Mouse (Mus musculus) ES-CJ7 (cell line): ENCODE results near the gene Tnn.
A peak's percentile ranks its signal among the peaks of the same experiment; 100 is the strongest.

Experiments
- DNase-seq: peaks from one replicate; pipeline ENCODE4 v3.0.0; 2011; ENCODE audit warnings: low read depth, low spot score

Tnn gene

DNA sequence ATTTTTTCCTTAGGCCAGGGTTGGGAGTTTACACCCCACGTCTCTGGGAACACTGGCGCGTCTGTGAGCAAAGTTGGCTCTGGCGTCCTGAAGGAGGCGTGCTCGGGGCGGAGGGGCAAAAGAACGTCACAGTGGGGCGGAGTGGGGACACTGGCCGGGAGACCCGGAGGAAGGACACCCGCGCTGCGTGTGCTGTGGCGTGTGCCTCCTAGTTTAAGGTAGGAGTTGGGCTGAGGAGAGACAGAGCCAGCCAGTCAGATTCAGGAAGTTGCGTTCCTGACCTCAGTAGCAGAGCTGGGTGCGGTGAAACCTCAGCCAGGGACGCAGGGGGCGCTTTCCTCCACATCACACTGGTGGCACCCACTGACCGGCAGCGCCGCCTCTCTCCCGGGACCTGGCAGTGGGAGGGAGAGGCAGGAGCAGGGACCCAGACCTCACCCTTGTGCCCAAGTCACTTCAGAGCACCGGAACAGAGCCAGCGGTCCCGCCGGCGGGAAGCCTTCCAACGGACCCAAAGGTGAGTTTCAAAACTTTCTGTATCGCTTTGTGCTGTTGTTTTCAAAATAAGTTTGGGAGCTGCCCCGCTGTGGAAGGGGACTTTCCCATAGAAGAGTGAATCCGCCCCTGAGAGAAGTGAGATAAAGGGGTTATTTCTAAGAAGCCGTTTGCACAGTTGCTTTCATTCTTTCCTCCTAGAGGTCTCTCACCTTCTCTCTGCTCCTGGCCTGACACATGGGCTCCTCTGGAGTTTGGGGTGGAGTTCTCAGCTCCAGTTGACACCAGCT lies 109.0 kb downstream of the Tnn start, which contains the start of gene 4930523C07Rik:
4930523C07Rik (plus strand) TSS at position 146 of the 785 bp plus-strand sequence.
- peak; percentile 62 for DNase-seq

DNA sequence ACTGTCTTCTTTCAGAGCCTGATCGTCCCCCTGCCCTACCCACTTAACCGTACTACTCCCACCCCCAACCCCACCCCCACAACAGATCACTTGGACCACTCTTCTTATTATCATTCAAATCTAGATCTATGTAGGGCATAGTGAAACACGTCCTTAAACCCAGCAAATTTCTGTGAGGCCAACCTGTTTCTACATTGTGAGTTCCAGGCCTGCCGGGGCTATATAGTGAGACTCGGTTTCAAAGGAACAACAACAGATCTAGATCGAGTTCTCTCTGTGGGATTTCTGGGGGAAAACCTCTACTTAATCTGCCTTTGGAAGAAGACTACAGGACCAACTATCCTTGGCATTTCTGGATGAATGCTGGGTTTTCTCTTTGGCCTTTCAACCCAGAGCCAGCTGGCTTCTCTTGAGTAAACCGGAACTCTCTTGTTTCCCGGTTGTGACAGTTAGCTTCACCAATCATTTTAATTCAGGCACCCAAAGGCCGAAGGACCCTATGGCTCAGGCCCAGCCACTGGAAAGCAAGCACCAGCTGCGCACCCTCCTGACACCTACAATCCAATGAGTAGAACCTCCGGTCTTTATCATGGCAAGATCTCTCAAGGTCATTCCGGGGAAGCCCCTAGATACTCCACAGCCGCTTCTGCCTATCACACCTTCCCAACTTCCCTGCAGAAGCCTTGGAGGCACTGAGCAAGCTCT lies 110.0 kb downstream of the Tnn start:
- no peak for DNase-seq

DNA sequence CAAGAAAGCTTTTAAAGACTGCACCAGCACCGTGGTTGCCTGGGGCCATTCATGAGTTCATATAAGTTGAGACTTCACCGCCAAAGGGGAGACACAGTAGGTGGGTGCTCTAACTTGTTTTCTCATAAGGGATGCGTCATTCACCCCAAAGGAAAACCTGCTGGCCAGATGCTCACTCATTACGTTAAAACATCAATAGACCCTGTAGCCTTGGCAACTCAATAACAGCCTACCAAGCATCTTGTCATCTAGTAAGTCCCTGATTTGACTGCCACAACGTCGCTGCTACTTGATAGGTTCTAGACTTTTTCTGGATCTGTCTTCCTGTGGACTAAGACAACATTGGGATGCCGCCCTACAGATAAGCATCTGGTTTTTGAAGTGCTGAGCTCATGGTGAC lies 111.0 kb downstream of the Tnn start:
- DNase-seq = no peak

DNA sequence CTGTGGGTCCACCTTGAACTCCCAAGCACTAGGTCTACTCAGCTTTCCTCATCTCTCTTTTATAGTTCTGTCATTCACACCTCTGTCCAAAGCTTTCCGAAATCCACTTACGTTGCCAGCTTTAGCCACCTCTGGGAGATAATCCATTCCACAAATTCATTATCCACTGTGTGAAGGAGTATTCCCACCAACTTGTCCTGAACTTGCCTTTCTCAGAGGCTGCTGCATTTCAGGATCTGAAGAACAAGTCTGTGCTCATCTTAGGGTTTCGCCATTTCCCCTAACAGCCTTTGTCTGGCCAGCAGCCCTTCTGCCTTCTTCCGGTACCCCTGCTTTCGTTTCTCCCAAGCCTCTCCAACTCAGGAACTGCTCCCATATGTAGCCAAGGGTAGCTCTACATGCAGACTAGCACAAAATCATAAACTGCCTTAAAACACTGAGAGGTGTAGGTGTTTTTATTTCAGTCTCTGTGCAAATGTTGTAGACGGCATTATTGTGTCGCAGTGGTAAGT lies 112.1 kb downstream of the Tnn start:
- no peak for DNase-seq

DNA sequence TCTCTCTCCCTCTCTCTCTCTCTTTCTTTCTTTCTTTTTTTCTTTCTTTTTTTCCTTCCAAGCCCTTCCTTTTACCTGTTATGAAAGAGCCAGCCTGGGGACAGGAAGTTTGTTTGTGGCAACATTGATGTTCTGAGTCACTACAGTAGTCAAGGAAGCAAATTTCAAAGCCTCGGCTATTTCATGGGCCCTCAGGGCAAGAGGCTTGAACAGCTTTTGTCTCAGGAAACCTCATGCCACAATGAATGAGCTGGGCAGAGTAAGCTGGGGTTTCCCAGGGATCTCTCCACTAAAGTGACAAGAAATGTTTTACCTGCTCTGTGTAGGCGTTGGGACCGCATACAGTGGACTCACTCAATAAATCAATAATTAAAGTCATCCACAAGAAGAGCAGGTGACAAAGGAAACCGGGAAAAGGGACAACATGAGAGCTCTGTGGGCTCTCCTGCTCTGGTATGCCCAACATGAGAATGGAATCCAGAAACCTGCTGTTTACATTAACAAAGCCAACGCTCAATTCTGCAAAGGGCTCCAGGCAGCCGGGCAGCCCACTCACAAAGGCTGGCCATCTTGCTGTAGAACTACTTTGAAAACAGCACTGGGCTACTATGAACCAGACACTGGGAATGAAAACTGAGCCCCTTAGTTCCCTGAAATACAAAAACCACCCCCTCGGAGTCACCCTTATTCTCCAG lies 113.3 kb downstream of the Tnn start:
- DNase-seq = no peak

DNA sequence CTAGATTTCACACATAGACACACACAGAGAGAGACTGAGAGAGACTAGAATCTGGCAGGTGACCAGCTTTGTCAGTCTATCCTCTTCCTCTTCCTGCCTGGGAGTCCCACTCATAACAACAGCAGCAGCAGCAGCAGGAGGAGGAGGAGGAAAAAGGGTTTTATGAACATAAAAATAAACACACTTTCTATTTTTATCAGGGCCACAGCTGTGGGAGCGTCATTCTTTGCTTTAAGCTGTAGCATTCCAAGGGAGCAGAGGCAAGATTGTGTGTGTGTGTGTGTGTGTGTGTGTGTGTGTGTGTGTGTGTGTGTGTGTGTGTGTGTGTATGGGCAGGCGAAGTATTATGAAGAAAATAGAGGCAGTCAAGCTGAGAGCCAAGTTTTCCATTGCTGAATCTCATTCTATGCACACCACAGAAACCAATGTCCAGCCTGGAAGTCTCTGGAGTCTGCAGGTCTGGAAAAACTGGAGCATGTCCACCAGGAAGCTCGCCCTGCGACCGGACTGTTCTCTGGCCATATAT lies 116.3 kb downstream of the Tnn start:
- no peak for DNase-seq

DNA sequence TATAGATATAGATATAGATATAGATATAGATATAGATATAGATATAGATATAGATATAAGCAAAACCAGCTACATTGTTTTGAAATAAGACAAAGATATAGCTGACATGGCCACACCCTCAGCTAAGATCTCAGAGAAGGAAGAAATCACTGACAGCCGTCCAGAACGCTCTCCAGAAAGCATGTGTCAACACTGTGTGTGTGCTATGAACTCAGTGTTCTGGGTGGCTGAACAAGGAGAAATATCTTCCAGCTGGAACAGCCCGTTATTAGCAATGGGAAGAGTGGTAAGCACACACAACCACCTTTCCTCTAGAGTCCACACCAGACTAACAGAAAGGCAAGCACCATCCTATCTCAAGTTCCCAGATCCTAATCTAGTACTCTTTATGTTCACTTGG lies 117.8 kb downstream of the Tnn start:
- DNase-seq = no peak
